Mouse (Mus musculus): ENCODE measurements around the gene Cnot2. TPM values are rescaled to one million over a fixed set of nuclear protein-coding genes. Genes with fewer than 3 reads are reported as not detected.

Gene Cnot2
- total RNA-seq, 2 experiments from 2014 or later: 39.9 to 43.9 TPM

DNA sequence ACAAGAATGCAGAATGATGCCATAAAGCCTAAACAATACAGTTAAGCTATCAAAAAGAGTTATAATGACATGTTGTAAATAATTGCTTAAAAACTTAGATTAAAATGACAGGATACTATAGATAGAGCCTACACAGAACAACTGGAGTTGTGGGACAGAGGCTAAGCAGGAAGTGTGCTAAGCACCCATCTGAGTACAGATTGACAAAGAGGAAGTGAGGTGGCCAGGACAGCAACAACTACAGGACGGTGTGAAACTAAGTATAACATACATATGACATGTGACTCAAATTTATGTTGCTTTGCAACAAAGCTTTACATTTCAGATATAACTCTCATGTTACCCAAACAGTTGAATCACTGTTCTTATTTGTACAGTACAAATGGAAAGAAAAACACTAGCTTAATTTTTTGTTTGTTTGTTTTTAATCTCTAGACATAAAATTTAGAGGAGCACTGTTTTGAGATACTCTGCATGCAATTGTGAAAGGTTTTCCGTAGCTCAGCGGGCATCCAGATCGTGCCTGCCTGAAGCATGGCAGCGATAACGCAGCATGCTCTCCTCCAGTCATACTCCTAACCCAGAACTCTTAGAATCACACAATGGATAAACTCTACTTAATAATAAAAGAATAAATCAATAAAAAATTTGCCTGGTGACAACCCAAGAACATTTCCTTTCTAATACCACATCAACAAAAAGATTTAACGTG lies 75.9 kb downstream of the Cnot2 start:
- DNase-seq (ENCODE audit: low spot score): no peak
- intact Hi-C loops (cut with DNase I): no loop called here

- DNase-seq (ENCODE audit: low spot score): no peak
- intact Hi-C loops (cut with DNase I): no loop called here
These were observed 88.5 kb downstream of the Cnot2 start for GRCm38 (mm10) chr10:116492768-116493167.

DNA sequence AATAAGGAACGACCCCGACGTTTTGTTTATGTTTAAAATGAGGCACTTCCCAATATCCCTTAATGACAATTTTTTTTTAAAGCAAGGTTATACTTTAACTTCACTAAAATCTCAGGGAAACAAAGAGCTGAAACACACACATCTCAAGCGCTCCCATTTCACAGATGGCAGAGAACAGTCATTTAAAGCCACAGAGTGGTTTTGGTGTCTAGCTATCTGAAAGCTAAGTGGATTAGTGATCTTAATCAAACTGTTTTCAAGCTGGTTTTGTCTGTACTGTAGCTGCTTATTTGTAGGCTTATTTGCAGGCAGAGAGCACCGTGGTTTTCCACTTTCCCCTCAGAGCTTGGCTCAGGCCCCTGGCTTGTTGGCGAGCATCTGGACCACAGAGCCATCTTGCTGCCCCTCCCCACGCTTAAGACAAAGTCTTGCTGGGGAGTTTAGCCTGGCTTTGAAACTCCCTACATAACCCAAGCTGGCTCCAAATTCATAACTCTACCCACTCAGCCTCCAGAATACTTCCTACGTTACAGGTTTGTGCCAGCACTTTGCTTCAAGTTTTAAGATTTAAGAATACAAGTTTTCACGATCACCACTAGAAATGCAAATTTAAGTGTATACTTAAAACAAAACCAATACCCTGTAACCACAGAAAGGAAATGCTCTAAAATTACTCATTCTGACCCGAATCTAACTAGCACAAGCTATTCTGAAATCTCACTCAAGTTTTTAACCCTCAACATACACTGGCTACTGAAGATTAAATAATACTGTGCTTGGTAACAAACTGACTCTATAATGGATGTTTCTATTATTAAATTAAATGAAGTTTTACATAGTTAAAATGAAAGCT lies 94.2 kb downstream of the Cnot2 start:
- intact Hi-C loops (cut with DNase I): no loop called here
- DNase-seq (ENCODE audit: low spot score): no peak

- DNase-seq (ENCODE audit: low spot score): no peak
- intact Hi-C loops (cut with DNase I): no loop called here
These were observed 99.4 kb downstream of the Cnot2 start for GRCm38 (mm10) chr10:116481917-116482316.

GRCm38 (mm10) chr10:116480988-116481387 lies 100.3 kb downstream of the Cnot2 start:
- DNase-seq (ENCODE audit: low spot score): no peak
- intact Hi-C loops (cut with DNase I): no loop called here

GRCm38 (mm10) chr10:116476559-116476958 lies 104.8 kb downstream of the Cnot2 start:
- intact Hi-C loops (cut with DNase I): no loop called here
- no peak for DNase-seq (ENCODE audit: low spot score)

DNA sequence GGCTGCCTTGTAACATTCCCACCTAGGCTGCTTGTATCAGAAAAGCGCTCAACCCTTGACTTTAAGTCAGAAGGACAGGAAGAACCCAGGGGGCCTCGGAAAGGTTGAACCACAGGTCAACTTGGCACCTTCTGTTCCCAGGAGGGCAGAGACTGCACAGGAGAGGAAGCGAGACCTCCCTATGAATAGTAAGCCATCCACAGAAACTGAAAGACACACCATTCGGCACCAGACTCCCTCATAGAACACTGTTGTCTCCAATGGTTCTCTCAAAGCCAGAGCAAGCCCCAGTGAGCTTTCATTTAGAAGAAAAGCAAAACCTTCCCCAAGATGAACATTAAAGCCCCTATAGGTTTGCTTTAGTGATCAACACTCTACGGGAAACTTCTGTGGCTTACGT lies 105.6 kb downstream of the Cnot2 start:
- intact Hi-C loops (cut with DNase I): no loop called here
- no peak for DNase-seq (ENCODE audit: low spot score)

DNA sequence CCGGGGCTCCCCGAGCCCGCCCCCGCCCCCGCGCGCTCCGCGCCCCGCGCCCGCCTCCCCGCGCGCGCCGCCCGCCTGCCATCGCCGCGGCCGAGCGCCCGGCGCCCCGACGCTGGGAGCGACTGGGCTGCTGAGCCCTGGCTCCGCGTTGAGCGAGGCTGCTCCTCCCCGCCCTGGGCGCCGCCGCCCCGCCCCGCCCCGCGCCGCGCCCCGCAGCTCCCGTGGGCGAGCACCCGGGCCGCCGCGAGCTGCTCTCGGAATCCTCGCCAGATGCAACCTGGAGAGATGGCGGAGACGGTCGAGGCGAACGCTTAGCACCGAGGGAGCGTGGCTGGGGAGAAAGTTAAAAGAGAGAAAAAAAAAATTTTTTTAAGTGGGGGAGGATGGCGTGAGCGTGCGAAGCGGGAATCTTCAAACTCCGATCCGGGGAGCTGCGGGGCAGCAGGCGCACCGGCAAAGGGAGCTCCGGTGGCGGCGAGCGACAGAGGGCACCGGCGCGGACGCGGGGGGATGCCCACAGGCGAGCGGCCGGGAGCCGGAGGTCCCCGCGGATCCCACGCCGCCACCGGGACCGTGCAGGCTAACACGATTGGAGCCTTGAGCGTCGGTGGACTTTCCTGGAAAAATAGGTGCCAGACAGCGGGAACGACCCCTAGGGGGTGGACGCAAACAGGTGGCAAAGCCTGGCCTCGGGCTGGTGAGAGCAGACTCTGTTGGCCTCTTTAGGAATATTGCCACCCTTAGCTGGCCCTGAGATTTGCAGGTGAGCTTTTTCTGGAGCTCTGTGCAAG lies 107.4 kb downstream of the Cnot2 start, which contains the start of gene Kcnmb4:
Kcnmb4 (minus strand) TSS at position 120 of the 791 bp plus-strand sequence.
- intact Hi-C loops (cut with DNase I): no loop called here
- DNase-seq (ENCODE audit: low spot score): no peak

- intact Hi-C loops (cut with DNase I): no loop called here
- DNase-seq (ENCODE audit: low spot score): no peak
These were observed 108.1 kb downstream of the Cnot2 start for GRCm38 (mm10) chr10:116473071-116473758.

DNA sequence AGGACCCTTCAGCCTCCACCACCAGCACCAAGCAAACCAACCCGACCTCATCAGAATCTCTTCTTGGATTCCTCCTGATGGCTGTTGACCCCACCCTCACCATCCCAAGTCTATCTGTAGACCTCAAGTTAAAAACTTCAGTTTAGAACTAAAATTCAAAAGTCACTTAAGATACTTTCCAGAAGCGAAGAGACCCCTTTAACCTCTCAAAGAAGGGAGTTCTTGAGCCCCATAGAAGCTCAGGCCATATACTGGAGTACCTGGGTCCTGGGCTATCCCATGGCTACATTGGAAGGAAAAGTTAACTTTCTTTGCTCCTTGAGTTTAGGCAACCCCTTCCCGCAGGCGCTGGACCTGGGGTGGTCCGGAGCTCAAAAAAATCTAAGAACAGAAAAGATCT lies 108.7 kb downstream of the Cnot2 start:
- DNase-seq (ENCODE audit: low spot score): no peak

GRCm38 (mm10) chr10:116470306-116470925 lies 110.9 kb downstream of the Cnot2 start:
- intact Hi-C loops (cut with DNase I): no loop called here
- no peak for DNase-seq (ENCODE audit: low spot score)

More for the DNA sequence above, 108.7 kb downstream of the Cnot2 start:
- intact Hi-C loops (cut with DNase I): no loop called here

DNA sequence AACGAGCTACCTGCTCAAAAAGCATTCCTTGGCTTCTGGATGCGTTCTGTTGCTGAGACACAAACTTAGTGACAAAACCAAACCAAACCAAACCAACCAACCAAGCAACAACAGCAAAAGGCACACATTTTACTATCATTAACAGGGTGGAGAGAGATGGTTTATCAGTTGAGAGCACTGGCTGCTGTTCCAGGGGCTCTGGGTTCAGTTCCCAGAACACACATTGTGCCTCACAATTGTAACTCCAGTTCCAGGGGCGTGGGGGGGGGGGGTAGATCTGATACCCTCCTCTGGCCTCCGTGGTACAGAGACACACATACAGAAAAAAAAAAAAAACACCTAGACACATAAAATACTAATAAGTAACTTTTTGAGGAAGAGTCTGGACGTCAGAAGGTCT lies 113.2 kb downstream of the Cnot2 start:
- intact Hi-C loops (cut with DNase I): no loop called here
- DNase-seq (ENCODE audit: low spot score): no peak

DNA sequence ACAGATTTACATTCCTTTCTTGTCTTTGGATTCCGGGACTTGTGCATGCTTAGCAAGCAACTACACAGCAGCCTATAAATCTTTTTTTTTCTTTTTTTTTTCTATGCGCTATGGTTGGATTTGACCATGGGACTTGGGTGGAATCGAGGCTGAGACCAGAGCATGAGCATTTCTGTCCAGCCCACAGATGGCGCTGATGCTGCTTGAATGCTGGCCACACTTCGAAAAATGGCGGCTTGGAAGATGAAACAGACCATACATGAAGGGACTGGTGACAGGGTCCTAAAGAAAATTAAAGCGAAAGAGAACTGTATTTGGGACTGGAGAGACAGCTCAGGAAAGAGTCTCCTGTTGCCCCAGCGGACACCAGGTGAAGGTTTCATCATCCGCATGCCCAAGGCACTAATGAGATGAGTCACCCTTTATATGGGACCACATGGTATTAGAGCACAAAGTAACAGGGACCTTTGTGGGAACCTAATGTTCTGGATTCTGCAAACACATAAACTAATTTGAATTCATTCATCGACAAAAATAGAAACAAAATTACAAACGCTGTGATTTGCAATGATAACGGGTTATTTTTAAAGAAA lies 117.5 kb downstream of the Cnot2 start:
- no peak for DNase-seq (ENCODE audit: low spot score)
- intact Hi-C loops (cut with DNase I): no loop called here

DNA sequence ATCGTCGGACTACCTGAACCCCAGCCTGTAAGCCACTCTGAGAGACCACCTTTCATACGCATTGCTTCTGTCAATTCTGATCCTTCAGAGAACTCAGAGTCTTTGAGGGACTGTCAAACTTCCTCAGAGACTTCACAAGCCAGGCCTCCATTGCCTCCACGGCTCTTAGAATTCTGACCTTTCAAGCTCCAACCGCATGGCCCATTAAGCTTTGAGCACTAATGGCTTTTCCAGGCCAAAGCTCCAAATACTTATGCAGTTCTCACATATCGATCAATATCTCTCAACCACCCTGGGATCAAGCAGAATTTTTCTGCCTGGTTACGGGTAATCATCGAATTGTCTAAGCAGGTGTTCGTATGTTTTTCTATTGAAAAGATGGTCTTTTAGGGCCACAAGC lies 119.9 kb downstream of the Cnot2 start:
- intact Hi-C loops (cut with DNase I): no loop called here
- no peak for DNase-seq (ENCODE audit: low spot score)

- intact Hi-C loops (cut with DNase I): no loop called here
- no peak for DNase-seq (ENCODE audit: low spot score)
These were observed 122.5 kb downstream of the Cnot2 start for GRCm38 (mm10) chr10:116458786-116459185.

- intact Hi-C loops (cut with DNase I): no loop called here
- DNase-seq (ENCODE audit: low spot score): no peak
These were observed 128.5 kb downstream of the Cnot2 start for GRCm38 (mm10) chr10:116452771-116453170.

GRCm38 (mm10) chr10:116450621-116451020 lies 130.7 kb downstream of the Cnot2 start:
- DNase-seq (ENCODE audit: low spot score): no peak
- intact Hi-C loops (cut with DNase I): no loop called here

GRCm38 (mm10) chr10:116448166-116448565 lies 133.1 kb downstream of the Cnot2 start:
- DNase-seq (ENCODE audit: low spot score): no peak
- intact Hi-C loops (cut with DNase I): no loop called here

DNA sequence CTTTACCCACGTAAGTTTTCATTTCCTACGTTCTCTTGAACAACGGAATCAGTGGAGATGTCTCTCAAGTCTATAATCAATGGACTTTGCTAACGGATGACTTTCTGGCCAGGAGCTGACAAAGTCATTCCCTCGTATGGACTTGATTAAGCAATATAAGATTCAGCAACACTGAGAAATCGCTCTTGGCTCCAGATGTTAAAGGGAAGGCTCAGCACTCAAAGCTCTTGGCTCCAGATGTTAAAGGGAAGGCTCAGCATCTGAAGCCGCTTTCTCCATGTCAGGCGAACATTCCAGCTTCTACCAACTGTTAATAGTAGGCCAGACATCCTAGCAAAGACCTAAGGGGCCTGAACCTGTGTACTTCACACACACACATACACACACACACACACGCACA lies 134.1 kb downstream of the Cnot2 start:
- DNase-seq (ENCODE audit: low spot score): no peak
- intact Hi-C loops (cut with DNase I): no loop called here

Data from heart, postnatal 25 days (tissue).